Mouse (Mus musculus): ENCODE measurements around the gene Olfr237-ps1. TPM values are rescaled to one million over a fixed set of nuclear protein-coding genes. Genes with fewer than 3 reads are reported as not detected.
"Not testable (repeated sequence)": the region's sequence is repeated elsewhere in the genome, so short reads cannot be mapped to it uniquely, and the experiment has no call there.

The Olfr237-ps1 gene
- polyA plus RNA-seq (2015; fragmentation: Nextera tagmentation; extraction: Ambion mirVana) = not detected in 2 replicates

DNA sequence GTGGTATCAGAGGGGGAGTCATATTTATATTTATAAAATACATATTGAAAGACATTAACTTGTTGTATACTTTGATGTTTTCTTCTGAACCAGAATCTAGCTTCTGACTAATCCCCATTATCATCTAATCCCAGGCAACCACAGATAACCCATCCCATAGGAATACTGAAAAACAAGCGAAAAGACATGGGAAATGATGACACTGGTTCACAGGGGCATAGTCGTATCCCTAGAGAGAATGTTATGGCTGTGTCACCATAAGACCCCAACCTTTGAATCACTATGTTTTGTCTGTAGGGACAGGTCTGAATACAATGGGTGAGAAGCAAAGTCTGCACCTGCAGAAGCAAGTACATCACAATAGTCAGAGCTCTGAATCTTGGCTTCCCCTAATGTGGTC lies at the start of gene Olfr237-ps1:
TSS of gene Olfr237-ps1 (plus strand) at position 301 of the 400 bp plus-strand sequence.
- H3K27me3 ChIP-seq; DNase-seq; H3K4me3 ChIP-seq (replicated peaks); H3K4me1 ChIP-seq (replicated peaks); H3K9ac ChIP-seq; ATAC-seq (ENCODE audit: low read depth); H3K4me2 ChIP-seq; H3K27ac ChIP-seq; H3K9me3 ChIP-seq (replicated peaks); H3K36me3 ChIP-seq: not testable (repeated sequence)
- 54% methylated on average over 2 of the region's 2 CpGs for WGBS (ENCODE audit: insufficient replicate concordance)

DNA sequence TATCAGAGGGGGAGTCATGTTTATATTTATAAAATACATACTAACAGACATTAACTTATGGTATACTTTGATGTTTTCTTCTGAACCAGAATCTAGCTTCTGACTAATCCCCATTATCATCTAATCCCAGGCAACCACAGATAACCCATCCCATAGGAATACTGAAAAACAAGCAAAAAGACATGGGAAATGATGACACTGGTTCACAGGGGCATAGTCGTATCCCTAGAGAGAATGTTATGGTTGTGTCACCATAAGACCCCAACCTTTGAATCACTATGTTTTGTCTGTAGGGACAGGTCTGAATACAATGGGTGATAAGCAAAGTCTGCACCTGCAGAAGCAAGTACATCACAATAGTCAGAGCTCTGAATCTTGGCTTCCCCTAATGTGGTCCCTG lies 40.3 kb upstream of the Olfr237-ps1 start, which contains the start of gene Olfr441:
TSS of gene Olfr441 (plus strand) at position 301 of the 400 bp plus-strand sequence.
- H3K27me3 ChIP-seq; DNase-seq; H3K36me3 ChIP-seq; H3K9me3 ChIP-seq (replicated peaks); ATAC-seq (ENCODE audit: low read depth); H3K4me2 ChIP-seq; H3K4me1 ChIP-seq (replicated peaks); H3K4me3 ChIP-seq (replicated peaks); H3K9ac ChIP-seq; H3K27ac ChIP-seq: not testable (repeated sequence)
- WGBS (ENCODE audit: insufficient replicate concordance) = 74% methylated on average over 1 of the region's 1 CpGs

DNA sequence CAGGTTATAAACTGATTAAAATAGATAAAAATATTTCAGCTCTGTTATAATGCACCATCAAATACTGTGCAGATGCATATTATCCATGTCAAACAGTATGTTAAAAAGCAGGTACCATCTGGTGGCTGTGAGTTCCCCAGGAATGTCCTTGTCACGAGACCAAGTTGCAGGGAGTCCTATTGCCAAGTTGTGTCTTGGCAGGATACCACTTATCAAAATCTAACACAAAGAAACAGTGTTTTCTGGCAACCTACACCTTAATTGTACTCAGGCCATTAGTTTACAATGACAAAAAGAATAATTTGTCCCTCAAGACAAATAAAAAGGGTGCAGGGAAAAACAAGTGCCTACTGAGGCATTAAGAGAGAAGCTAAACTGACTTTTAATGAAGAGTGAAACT lies 13.1 kb downstream of the Olfr237-ps1 start:
- Histone ChIP-seq H3K4me1 (replicated peaks) (no peaks in the 10 kb centered on the region), H3K4me2 (no peak overlapping the region), H3K27ac (no peak overlapping the region), H3K27me3 (no peaks in the 10 kb centered on the region), H3K4me3 (replicated peaks) (no peak overlapping the region), H3K9me3 (replicated peaks) (no peaks in the 10 kb centered on the region), H3K36me3 (no peaks in the 10 kb centered on the region), H3K9ac (no peak overlapping the region)
- ATAC-seq (ENCODE audit: low read depth) = no peak
- WGBS (ENCODE audit: insufficient replicate concordance) = 37% methylated on average over 1 of the region's 1 CpGs
- no peak for DNase-seq

DNA sequence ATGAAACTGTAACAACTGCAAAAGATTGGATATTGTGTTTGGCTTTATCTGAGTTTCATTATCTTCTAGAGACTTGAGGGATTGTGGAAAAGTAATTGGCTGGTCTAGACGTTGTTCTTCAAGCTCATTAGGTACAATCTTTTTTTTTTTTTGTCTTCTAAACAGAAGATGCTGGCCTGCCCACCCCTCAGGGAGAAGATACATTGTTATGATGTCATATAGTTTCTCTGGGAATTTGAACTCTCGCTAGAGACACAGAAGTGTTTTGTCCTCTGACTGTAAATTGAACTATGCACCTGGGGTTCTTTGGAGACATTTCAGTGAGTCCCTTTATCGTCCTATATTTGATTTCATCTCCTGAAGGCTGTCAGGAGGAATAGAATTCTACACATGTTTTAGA lies 16.6 kb downstream of the Olfr237-ps1 start, which contains the start of gene Olfr437:
TSS of gene Olfr437 (plus strand) at position 301 of the 400 bp plus-strand sequence.
- H3K9ac ChIP-seq = no peak within 1 kb of the TSS
- WGBS (ENCODE audit: insufficient replicate concordance) = 45% methylated on average over 3 of the region's 3 CpGs
- H3K4me3 ChIP-seq (replicated peaks) = no peak within 1 kb of the TSS
- H3K4me1 ChIP-seq (replicated peaks) = no peaks in the 10 kb centered on the region
- ATAC-seq (ENCODE audit: low read depth) (no peak), DNase-seq (no peak)
- H3K36me3 ChIP-seq = no peaks in the 10 kb centered on the region
- no peak within 1 kb of the TSS for H3K27ac ChIP-seq
- no peak within 1 kb of the TSS for H3K4me2 ChIP-seq
- H3K9me3 ChIP-seq (replicated peaks) = no peaks in the 10 kb centered on the region
- H3K27me3 ChIP-seq = no peaks in the 10 kb centered on the region

DNA sequence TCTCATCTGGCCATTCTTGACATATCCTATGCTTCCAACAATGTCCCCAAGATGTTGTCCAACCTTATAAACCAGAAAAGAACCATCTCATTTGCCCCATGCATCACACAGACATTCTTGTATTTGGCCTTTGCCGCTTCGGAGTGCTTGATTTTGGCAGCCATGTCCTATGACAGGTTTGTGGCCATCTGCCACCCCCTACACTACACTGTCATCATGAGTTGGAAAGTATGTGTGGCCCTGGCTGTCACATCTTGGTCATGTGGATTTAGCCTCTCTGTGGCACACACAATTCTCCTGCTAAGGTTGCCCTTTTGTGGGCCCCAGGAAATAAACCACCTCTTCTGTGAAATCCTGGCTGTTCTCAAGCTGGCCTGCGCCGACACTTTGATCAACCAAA lies 20.9 kb downstream of the Olfr237-ps1 start:
- H3K4me3 ChIP-seq (replicated peaks) = no peak overlapping the region
- H3K9ac ChIP-seq = no peak overlapping the region
- H3K4me2 ChIP-seq = no peak overlapping the region
- no peaks in the 10 kb centered on the region for H3K9me3 ChIP-seq (replicated peaks)
- ATAC-seq (ENCODE audit: low read depth) (no peak), DNase-seq (no peak)
- no peak overlapping the region for H3K27ac ChIP-seq
- H3K27me3 ChIP-seq = no peaks in the 10 kb centered on the region
- H3K36me3 ChIP-seq = no peaks in the 10 kb centered on the region
- 82% methylated on average over 4 of the region's 4 CpGs for WGBS (ENCODE audit: insufficient replicate concordance)
- H3K4me1 ChIP-seq (replicated peaks) = no peaks in the 10 kb centered on the region

DNA sequence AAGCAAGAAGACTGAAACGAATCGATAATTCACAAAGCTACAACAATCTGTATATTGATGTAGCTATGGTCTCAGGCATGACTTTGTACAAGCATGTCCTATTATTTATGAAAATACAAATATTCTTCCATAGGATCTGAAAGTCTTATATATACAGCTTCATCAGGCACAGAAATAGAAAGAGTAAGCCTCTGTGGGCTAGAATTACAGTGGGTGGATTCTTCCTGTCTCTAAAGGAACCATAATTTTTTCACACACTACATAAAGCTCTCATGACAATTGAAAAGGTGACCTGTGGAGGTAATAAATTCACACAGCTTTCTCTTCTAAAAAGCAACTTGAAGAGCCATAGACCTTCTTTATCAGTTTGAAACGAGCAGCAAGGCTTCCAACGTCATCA lies 25.5 kb downstream of the Olfr237-ps1 start, which contains the start of gene Olfr13:
TSS of gene Olfr13 (plus strand) at position 301 of the 400 bp plus-strand sequence.
- no peaks in the 10 kb centered on the region for H3K9me3 ChIP-seq (replicated peaks)
- WGBS (ENCODE audit: insufficient replicate concordance) = 59% methylated on average over 4 of the region's 4 CpGs
- no peaks in the 10 kb centered on the region for H3K27me3 ChIP-seq

DNA sequence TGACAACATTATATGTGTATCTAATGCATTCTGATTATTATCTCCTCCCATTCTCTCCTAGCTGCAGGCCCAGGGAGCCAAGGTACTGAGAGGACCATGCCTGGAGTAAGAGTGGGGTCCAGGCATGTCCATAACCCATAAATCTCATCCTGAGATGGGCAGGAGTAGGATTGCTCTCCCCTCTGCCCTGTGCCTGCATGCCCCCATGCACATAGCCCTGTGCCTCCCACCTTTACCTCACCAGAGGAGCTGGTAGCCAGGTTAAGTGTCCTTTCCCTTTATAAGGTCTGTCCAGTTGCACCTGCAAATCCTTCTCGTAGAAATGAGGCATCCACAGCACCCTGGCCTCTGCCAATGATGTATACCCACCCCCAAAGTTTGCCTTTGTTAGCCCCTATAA lies 31.8 kb downstream of the Olfr237-ps1 start:
- no peak overlapping the region for H3K4me2 ChIP-seq
- no peak overlapping the region for H3K27ac ChIP-seq
- no peaks in the 10 kb centered on the region for H3K36me3 ChIP-seq
- no peak for ATAC-seq (ENCODE audit: low read depth)
- 28% methylated on average over 1 of the region's 1 CpGs for WGBS (ENCODE audit: insufficient replicate concordance)
- no peak overlapping the region for H3K9ac ChIP-seq
- H3K4me1 ChIP-seq (replicated peaks) = no peaks in the 10 kb centered on the region
- H3K27me3 ChIP-seq = no peaks in the 10 kb centered on the region
- no peaks in the 10 kb centered on the region for H3K9me3 ChIP-seq (replicated peaks)
- no peak overlapping the region for H3K4me3 ChIP-seq (replicated peaks)
- DNase-seq = no peak

More for the DNA sequence above, 25.5 kb downstream of the Olfr237-ps1 start, which contains the start of gene Olfr13:
- DNase-seq = no peak
- no peak for ATAC-seq (ENCODE audit: low read depth)
- H3K4me1 ChIP-seq (replicated peaks) = no peaks in the 10 kb centered on the region
- H3K36me3 ChIP-seq = no peaks in the 10 kb centered on the region
- no peak within 1 kb of the TSS for H3K4me2 ChIP-seq
- H3K9ac ChIP-seq = no peak within 1 kb of the TSS
- no peak within 1 kb of the TSS for H3K4me3 ChIP-seq (replicated peaks)
- no peak within 1 kb of the TSS for H3K27ac ChIP-seq

DNA sequence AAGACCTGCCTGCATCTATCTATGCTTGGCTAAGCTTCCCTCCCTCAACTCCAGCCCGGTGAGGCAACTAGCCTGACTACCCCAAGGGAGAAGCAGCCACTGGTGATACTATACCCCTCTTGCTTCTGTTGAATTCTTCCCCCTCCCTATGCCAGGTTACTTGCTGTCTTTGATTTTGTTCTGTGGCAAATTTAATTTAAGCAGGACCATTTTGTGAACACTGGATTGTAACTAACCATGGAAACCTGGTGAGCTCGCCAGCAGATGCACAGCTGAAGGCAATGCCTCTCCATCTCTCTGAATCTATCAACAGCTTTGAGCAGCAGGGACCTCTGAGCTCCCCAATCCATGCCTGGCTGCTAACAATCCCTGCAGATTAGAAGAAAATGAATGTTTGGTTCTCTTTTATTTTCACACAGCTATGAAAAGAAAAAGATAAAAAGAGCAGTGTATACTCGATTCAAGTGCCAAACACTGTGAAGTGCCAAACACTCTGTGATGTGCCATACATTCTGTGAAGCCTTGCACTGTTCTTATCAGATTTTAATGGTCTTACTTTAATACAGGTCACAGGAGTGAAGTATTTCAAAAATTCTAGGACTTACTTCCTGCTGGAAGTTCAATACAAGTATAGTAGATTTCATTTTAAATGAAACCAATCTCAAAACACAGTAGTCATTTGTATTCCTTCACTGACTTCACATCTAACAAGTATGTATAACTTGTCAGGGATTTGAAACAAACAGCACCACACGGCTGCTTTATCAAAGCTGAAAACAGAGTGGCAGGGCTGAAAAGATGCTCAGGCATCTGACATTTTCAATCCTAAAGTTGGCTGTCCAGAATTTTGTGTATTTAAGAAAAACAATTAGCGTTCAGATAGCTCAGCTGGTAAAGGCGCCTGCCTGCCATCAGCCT lies 32.5 kb downstream of the Olfr237-ps1 start:
- Histone ChIP-seq H3K4me3 (replicated peaks) (no peak overlapping the region), H3K27me3 (no peaks in the 10 kb centered on the region), H3K4me1 (replicated peaks) (no peaks in the 10 kb centered on the region), H3K9ac (no peak overlapping the region), H3K36me3 (no peaks in the 10 kb centered on the region), H3K27ac (no peak overlapping the region), H3K9me3 (replicated peaks) (no peaks in the 10 kb centered on the region), H3K4me2 (no peak overlapping the region)
- ATAC-seq (ENCODE audit: low read depth) (no peak), DNase-seq (no peak)
- 50% methylated on average over 6 of the region's 6 CpGs for WGBS (ENCODE audit: insufficient replicate concordance)

DNA sequence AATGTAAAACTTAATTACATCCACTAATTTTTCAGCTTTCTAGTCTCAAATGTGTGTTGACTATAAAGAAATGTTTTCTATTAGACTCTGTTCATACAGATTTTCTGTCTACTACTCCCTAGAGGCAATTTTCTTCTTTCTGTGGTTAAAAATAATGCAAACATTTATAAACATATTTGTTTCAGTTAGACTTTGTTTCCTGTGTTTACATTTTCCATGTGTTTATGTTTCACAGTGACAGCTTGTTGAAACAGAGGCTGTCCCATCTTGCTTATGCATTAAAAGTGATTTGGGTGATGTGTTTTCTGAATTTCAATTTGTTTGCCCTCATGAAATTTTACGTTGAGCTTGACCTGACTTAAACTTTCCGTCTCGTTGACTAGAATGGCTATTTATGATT lies 44.6 kb downstream of the Olfr237-ps1 start:
- Histone ChIP-seq H3K9me3 (replicated peaks) (no peaks in the 10 kb centered on the region), H3K27me3 (no peaks in the 10 kb centered on the region), H3K9ac (no peak overlapping the region), H3K27ac (no peak overlapping the region), H3K4me1 (replicated peaks) (no peaks in the 10 kb centered on the region), H3K4me2 (no peak overlapping the region), H3K36me3 (no peaks in the 10 kb centered on the region), H3K4me3 (replicated peaks) (no peak overlapping the region)
- 59% methylated on average over 3 of the region's 3 CpGs for WGBS (ENCODE audit: insufficient replicate concordance)
- ATAC-seq (ENCODE audit: low read depth) (no peak), DNase-seq (no peak)

DNA sequence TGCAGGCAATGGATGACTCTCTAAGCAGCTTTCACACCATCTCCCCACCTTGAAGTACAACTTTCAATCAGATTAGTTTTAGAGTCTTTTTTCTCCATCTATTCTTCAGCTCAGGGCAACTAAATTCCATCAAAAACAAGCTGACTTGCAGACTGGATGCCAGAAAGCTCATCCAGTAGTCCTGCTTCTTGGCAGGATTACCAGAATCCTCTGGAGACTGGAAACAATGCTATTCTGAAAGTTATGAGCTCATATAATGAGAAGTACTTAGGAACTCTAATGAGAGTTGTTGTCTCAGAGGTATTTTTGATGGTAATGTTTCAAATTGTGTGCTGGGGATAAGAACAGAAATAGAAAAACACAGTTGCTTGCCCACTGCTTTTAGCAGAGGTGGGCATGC lies 50.4 kb downstream of the Olfr237-ps1 start, which contains the start of gene Olfr435:
TSS of gene Olfr435 (plus strand) at position 366 of the 400 bp plus-strand sequence.
- H3K27me3 ChIP-seq = no peaks in the 10 kb centered on the region
- no peak within 1 kb of the TSS for H3K4me3 ChIP-seq (replicated peaks)
- DNase-seq (no peak), ATAC-seq (ENCODE audit: low read depth) (no peak)
- no peak within 1 kb of the TSS for H3K9ac ChIP-seq
- no peaks in the 10 kb centered on the region for H3K9me3 ChIP-seq (replicated peaks)
- no peak within 1 kb of the TSS for H3K27ac ChIP-seq
- H3K4me1 ChIP-seq (replicated peaks) = no peaks in the 10 kb centered on the region
- no peak within 1 kb of the TSS for H3K4me2 ChIP-seq
- H3K36me3 ChIP-seq = no peaks in the 10 kb centered on the region

DNA sequence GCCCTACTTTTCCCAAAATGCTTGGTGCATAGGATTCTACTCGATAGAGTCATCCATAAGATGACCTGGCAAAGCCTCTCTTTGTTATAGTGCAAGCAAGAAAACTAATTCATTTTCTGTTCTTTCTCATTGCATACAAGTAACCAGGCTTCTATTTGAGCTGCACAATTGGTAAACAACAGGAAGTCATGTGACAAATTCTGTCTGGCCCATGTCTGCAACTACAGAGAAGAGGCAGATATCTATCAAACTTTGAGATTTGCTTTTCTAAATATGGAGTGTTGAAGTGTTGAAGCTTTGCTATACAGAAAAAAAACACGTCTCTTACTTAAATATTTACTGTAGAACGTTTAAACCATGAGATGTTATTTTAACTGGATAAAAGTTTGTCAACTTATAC lies 51.7 kb downstream of the Olfr237-ps1 start:
- H3K27me3 ChIP-seq = no peaks in the 10 kb centered on the region
- WGBS (ENCODE audit: insufficient replicate concordance) = 45% methylated on average over 3 of the region's 3 CpGs
- no peak overlapping the region for H3K4me3 ChIP-seq (replicated peaks)
- H3K9ac ChIP-seq = no peak overlapping the region
- ATAC-seq (ENCODE audit: low read depth) (no peak), DNase-seq (no peak)
- no peaks in the 10 kb centered on the region for H3K36me3 ChIP-seq
- H3K9me3 ChIP-seq (replicated peaks) = no peaks in the 10 kb centered on the region
- no peak overlapping the region for H3K4me2 ChIP-seq
- no peak overlapping the region for H3K27ac ChIP-seq
- no peaks in the 10 kb centered on the region for H3K4me1 ChIP-seq (replicated peaks)

DNA sequence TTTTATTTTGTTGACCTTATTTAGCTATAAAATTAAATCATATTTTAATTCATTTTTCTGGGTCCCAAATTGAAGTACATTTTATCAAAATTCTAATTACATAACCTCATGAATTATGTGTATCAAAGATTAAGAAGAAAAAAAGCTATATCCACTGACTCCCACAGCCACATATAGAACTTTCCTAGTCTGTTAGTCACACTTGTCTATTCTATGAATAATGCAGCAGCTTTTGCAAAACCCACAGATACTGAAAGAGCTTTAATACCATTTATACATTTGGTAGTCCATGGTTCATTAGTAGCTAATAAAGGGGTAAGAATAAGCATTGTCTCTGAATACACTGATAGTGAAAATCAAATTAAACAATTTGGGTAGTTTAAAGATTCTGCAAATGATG lies 56.4 kb downstream of the Olfr237-ps1 start:
- DNase-seq = no peak
- Histone ChIP-seq H3K4me3 (replicated peaks) (no peak overlapping the region), H3K27ac (no peak overlapping the region), H3K4me1 (replicated peaks) (no peaks in the 10 kb centered on the region), H3K9me3 (replicated peaks) (no peaks in the 10 kb centered on the region), H3K36me3 (no peaks in the 10 kb centered on the region), H3K27me3 (no peaks in the 10 kb centered on the region), H3K4me2 (no peak overlapping the region), H3K9ac (no peak overlapping the region)
- ATAC-seq (ENCODE audit: low read depth) = no peak
